Comparison of ENCODE assay signal across 9 mouse cellular contexts in genomic region chr6:117932325-117933051, GRCm38 (mm10). TPM values are rescaled to one million over a fixed set of nuclear protein-coding genes. Genes with fewer than 3 reads are reported as not detected.
A peak's percentile ranks its signal among the peaks of the same experiment; 100 is the strongest.
DNase-seq lines count a peak whose midpoint lies in the region; ATAC-seq lines count a peak whose summit lies in the region.
"Had no signal": no experiment of that assay in that cellular context is flagged by ENCODE, and none has a peak within 500 bp of the region (broad histone marks: within the 10 kb centered on the region; RNA-seq: fewer than 3 reads in every experiment).

No protein-coding gene starts in this region.

- H3K27me3 ChIP-seq in forebrain, embryonic 14.5 days (replicated peaks; ENCODE audit: control insufficient read depth, insufficient read depth, low read length) = no peaks in the 10 kb centered on the region
- no peaks in the 10 kb centered on the region for H3K27me3 ChIP-seq in forebrain, embryonic 16.5 days (replicated peaks; ENCODE audit: control insufficient read depth, insufficient read depth, low read length)
- H3K27me3 ChIP-seq in kidney, embryonic 16.5 days (ENCODE audit: insufficient read depth, low read length) = no peaks in the 10 kb centered on the region
- H3K27me3 ChIP-seq in hindbrain, embryonic 10.5 days (ENCODE audit: insufficient read depth, poor library complexity, severe bottlenecking) = no peaks in the 10 kb centered on the region

- H3K36me3 ChIP-seq in forebrain, embryonic 14.5 days (ENCODE audit: control insufficient read depth, insufficient read depth, low read length) = peaks cover 26% of the 10 kb centered on the region
- H3K36me3 ChIP-seq in forebrain, embryonic 16.5 days (ENCODE audit: control insufficient read depth, insufficient read depth) = no peaks in the 10 kb centered on the region
- peaks cover 17% of the 10 kb centered on the region for H3K36me3 ChIP-seq in kidney, embryonic 16.5 days (ENCODE audit: insufficient read depth, low read length)
- peaks cover 33% of the 10 kb centered on the region for H3K36me3 ChIP-seq in hindbrain, embryonic 10.5 days

- H3K4me2 ChIP-seq in forebrain, embryonic 14.5 days (ENCODE audit: low read length) = no peak overlapping the region
- H3K4me2 ChIP-seq in forebrain, embryonic 16.5 days (ENCODE audit: low read length) = no peak overlapping the region
- H3K4me2 ChIP-seq in kidney, embryonic 16.5 days (replicated peaks; ENCODE audit: low read depth, low read length) = no peak overlapping the region

- no peak for ATAC-seq in forebrain, embryonic 14.5 days
- no peak for ATAC-seq in forebrain, embryonic 16.5 days
- ATAC-seq in kidney, embryonic 16.5 days (ENCODE audit: low FRiP score, low TSS enrichment) = peak; percentile 55; the same call in 1 of the 2 replicates
- 0 out of 2 replicates have a peak, but pooled peaks have one; percentile 10 for ATAC-seq in neutrophil, adult 5-6 weeks (ENCODE audit: extremely low read depth, insufficient number of reproducible peaks, low FRiP score, poor library complexity, severe bottlenecking)

- no peak overlapping the region for H3K27ac ChIP-seq in forebrain, embryonic 14.5 days (ENCODE audit: low read depth, low read length)
- no peak overlapping the region for H3K27ac ChIP-seq in forebrain, embryonic 16.5 days (ENCODE audit: low read length)
- no peak overlapping the region for H3K27ac ChIP-seq in kidney, embryonic 16.5 days (ENCODE audit: low read length)
- H3K27ac ChIP-seq in hindbrain, embryonic 10.5 days = no peak overlapping the region

- H3K9me3 ChIP-seq in forebrain, embryonic 14.5 days (replicated peaks; ENCODE audit: control insufficient read depth, low read length) = no peaks in the 10 kb centered on the region
- no peaks in the 10 kb centered on the region for H3K9me3 ChIP-seq in forebrain, embryonic 16.5 days (ENCODE audit: control insufficient read depth, low read length)
- H3K9me3 ChIP-seq in kidney, embryonic 16.5 days (ENCODE audit: low read length) = no peaks in the 10 kb centered on the region
- H3K9me3 ChIP-seq in hindbrain, embryonic 10.5 days = no peaks in the 10 kb centered on the region

- no peak overlapping the region for H3K4me3 ChIP-seq in forebrain, embryonic 14.5 days (ENCODE audit: low read depth, low read length)
- H3K4me3 ChIP-seq in forebrain, embryonic 16.5 days (replicated peaks; ENCODE audit: low read length) = no peak overlapping the region
- H3K4me3 ChIP-seq in kidney, embryonic 16.5 days (ENCODE audit: low read length) = no peak overlapping the region
- no peak overlapping the region for H3K4me3 ChIP-seq in hindbrain, embryonic 10.5 days

- no peak overlapping the region for H3K9ac ChIP-seq in forebrain, embryonic 14.5 days (ENCODE audit: low read length)
- no peak overlapping the region for H3K9ac ChIP-seq in forebrain, embryonic 16.5 days (replicated peaks; ENCODE audit: low read depth, low read length)
- no peak overlapping the region for H3K9ac ChIP-seq in kidney, embryonic 16.5 days (replicated peaks; ENCODE audit: low read length)

- 58% methylated on average over 11 of the region's 11 CpGs for WGBS in forebrain, embryonic 14.5 days
- WGBS in forebrain, embryonic 16.5 days = 58% methylated on average over 11 of the region's 11 CpGs
- WGBS in kidney, embryonic 16.5 days = 49% methylated on average over 11 of the region's 11 CpGs
- 53% methylated on average over 11 of the region's 11 CpGs for WGBS in hindbrain, embryonic 10.5 days

- DNase-seq in forebrain, embryonic 14.5 days (ENCODE audit: low spot score) = peak; percentile 14
- peak; percentile 55 for DNase-seq in 3T3-L1 (ENCODE audit: low read depth, low spot score)
- peak; percentile 52 for DNase-seq in adrenal gland, postnatal 10 days
- no peak for DNase-seq in hindbrain, embryonic 10.5 days (ENCODE audit: low spot score)
- no peak for DNase-seq in right cerebral cortex, adult 18-20 months

- no peaks in the 10 kb centered on the region for H3K4me1 ChIP-seq in forebrain, embryonic 14.5 days (ENCODE audit: control insufficient read depth, insufficient read depth, low read length)
- no peaks in the 10 kb centered on the region for H3K4me1 ChIP-seq in forebrain, embryonic 16.5 days (replicated peaks; ENCODE audit: control insufficient read depth, insufficient read depth, low read length)
- H3K4me1 ChIP-seq in kidney, embryonic 16.5 days (ENCODE audit: insufficient read depth, low read length) = no peaks in the 10 kb centered on the region
- H3K4me1 ChIP-seq in hindbrain, embryonic 10.5 days (replicated peaks) = no peaks in the 10 kb centered on the region

RNA-seq across cellular contexts. Expression of gene Fxyd4, which starts 5.0 kb away (rescaled TPM):
- polyA plus RNA-seq in forebrain, embryonic 14.5 days (2014; fragmentation: Nextera tagmentation; extraction: Ambion mirVana) = 0.75 and 1.2 TPM in 2 replicates
- polyA plus RNA-seq in forebrain, embryonic 16.5 days (2015; fragmentation: Nextera tagmentation; extraction: Ambion mirVana) = 1.5 and 3.5 TPM in 2 replicates
- not detected for total RNA-seq in adrenal gland, postnatal 10 days (2021)
- 98.1 and 98.5 TPM in 2 replicates for polyA plus RNA-seq in kidney, embryonic 16.5 days (2015; fragmentation: Nextera tagmentation; extraction: Ambion mirVana)
- total RNA-seq in neutrophil, adult 5-6 weeks (2017) = not detected in 2 replicates
- polyA plus RNA-seq in hindbrain, embryonic 10.5 days (2016; fragmentation: Nextera tagmentation; extraction: Ambion mirVana) = 2.1 and 2.6 TPM in 2 replicates
- total RNA-seq: left cerebral cortex, postnatal 14 days had no signal

RNA-seq across cellular contexts. Expression of gene Hnrnpf, which starts 32.4 kb away (rescaled TPM):
- polyA plus RNA-seq in forebrain, embryonic 14.5 days (2014; fragmentation: Nextera tagmentation; extraction: Ambion mirVana) = 410 and 433 TPM in 2 replicates
- 366 and 411 TPM in 2 replicates for polyA plus RNA-seq in forebrain, embryonic 16.5 days (2015; fragmentation: Nextera tagmentation; extraction: Ambion mirVana)
- total RNA-seq in adrenal gland, postnatal 10 days (2021) = 100 to 1,000 TPM; 424 to 432 TPM
- polyA plus RNA-seq in kidney, embryonic 16.5 days (2015; fragmentation: Nextera tagmentation; extraction: Ambion mirVana) = 793 and 842 TPM in 2 replicates
- total RNA-seq in neutrophil, adult 5-6 weeks (2017) = 944 and 955 TPM in 2 replicates
- 559 and 788 TPM in 2 replicates for polyA plus RNA-seq in hindbrain, embryonic 10.5 days (2016; fragmentation: Nextera tagmentation; extraction: Ambion mirVana)

Comparison
In these comparisons a context has a peak if more than half of its experiments do, and no peak if none do; other contexts are left out.
1. ATAC-seq: peak in kidney, embryonic 16.5 days (single experiment) and neutrophil, adult 5-6 weeks (single experiment); none in forebrain, embryonic 14.5 days (single experiment) and forebrain, embryonic 16.5 days (single experiment).
2. DNase-seq: peak in forebrain, embryonic 14.5 days (single experiment), 3T3-L1 (single experiment) and adrenal gland, postnatal 10 days (single experiment); none in hindbrain, embryonic 10.5 days (single experiment) and right cerebral cortex, adult 18-20 months (single experiment).
3. RNA of gene Fxyd4, which starts 5.0 kb away (polyA plus RNA-seq): 98.1 to 98.5 TPM in kidney, embryonic 16.5 days; 1.5 to 3.5 TPM in forebrain, embryonic 16.5 days, 2.1 to 2.6 TPM in hindbrain, embryonic 10.5 days and 0.75 to 1.2 TPM in forebrain, embryonic 14.5 days; every median in the first group is over 10 times any median in the second.